Mouse (Mus musculus) MEL (cell line): ENCODE measurements around the gene Actg1. TPM values are rescaled to one million over a fixed set of nuclear protein-coding genes. Genes with fewer than 3 reads are reported as not detected.
"Not testable (repeated sequence)": the region's sequence is repeated elsewhere in the genome, so short reads cannot be mapped to it uniquely, and the experiment has no call there.

Experiments
- DNase-seq: peaks from one replicate; pipeline ENCODE4 v3.0.0; 2011; ENCODE audit warnings: low read depth, low spot score
- H3K27ac ChIP-seq: 2 replicates; pipeline ENCODE4 v1.5.1; 2012; ENCODE audit warnings: low read depth, mild to moderate bottlenecking, control low read depth, low read length, moderate library complexity; ENCODE audit not compliant: control insufficient read depth
- H3K27me3 ChIP-seq, 2 experiments: fragments of 150-350 bp in 1 of 2; sonication (generic) in 1 of 2; 2 replicates each; pipeline ENCODE4 v1.6.1; 2012; ENCODE audit warnings: low read length in 2 of 2, mild to moderate bottlenecking in 2 of 2, improper control_type of control experiment in 1 of 2, moderate library complexity in 1 of 2; ENCODE audit not compliant: insufficient read depth in 2 of 2, control insufficient read depth in 1 of 2
- H3K36me3 ChIP-seq, 2 experiments: 2 replicates each; pipeline ENCODE4 v1.6.1; 2012 to 2014; ENCODE audit warnings: low read length in 2 of 2, improper control_type of control experiment in 1 of 2, inconsistent platforms in 1 of 2, mild to moderate bottlenecking in 1 of 2; ENCODE audit not compliant: insufficient read depth in 2 of 2, control insufficient read depth in 1 of 2
- H3K4me1 ChIP-seq, 2 experiments: fragments of 150-350 bp in 1 of 2; sonication (generic) in 1 of 2; 2 replicates each; pipeline ENCODE4 v1.6.1; 2012; ENCODE audit warnings: low read length in 2 of 2, improper control_type of control experiment in 1 of 2, mild to moderate bottlenecking in 1 of 2; ENCODE audit not compliant: insufficient read depth in 2 of 2, control insufficient read depth in 1 of 2
- H3K4me3 ChIP-seq, 2 experiments: fragments of 150-350 bp in 1 of 2; sonication (generic) in 1 of 2; 2 replicates each; pipeline ENCODE4 v1.5.1; 2012; ENCODE audit warnings: low read depth in 2 of 2, low read length in 2 of 2, mild to moderate bottlenecking in 2 of 2, moderate library complexity in 2 of 2, control low read depth in 1 of 2, improper control_type of control experiment in 1 of 2; ENCODE audit not compliant: control insufficient read depth in 1 of 2, insufficient read depth in 1 of 2
- H3K79me2 ChIP-seq: 2 replicates; pipeline ENCODE4 v1.6.1; 2012; ENCODE audit warnings: mild to moderate bottlenecking, low read length, moderate library complexity; ENCODE audit not compliant: control insufficient read depth, poor library complexity, insufficient read depth
- H3K9ac ChIP-seq: 2 replicates; pipeline ENCODE4 v1.6.1; 2012; ENCODE audit warnings: low read depth, mild to moderate bottlenecking, control low read depth, low read length, moderate library complexity; ENCODE audit not compliant: control insufficient read depth, poor library complexity, severe bottlenecking
- H3K9me3 ChIP-seq: fragments of 150-350 bp; sonication (generic); replicated peaks from 2 replicates; pipeline ENCODE4 v1.6.1; 2012; ENCODE audit warnings: mild to moderate bottlenecking, low read length, improper control_type of control experiment, moderate library complexity; ENCODE audit not compliant: insufficient read depth
- BHLHE40 ChIP-seq: IDR thresholded peaks from 2 replicates; pipeline ENCODE4 v1.6.1; 2012; ENCODE audit warnings: low read depth, mild to moderate bottlenecking, inconsistent platforms, low read length, improper control_type of control experiment, borderline replicate concordance
- EP300 ChIP-seq, 2 experiments: IDR thresholded peaks; 2 replicates each; pipeline ENCODE4 v1.6.1; 2011; ENCODE audit warnings: improper control_type of control experiment in 2 of 2, low read length in 2 of 2, low read depth in 1 of 2, mild to moderate bottlenecking in 1 of 2
- HCFC1 ChIP-seq: IDR thresholded peaks from 2 replicates; pipeline ENCODE4 v1.6.1; 2012; ENCODE audit warnings: low read depth, mild to moderate bottlenecking, inconsistent platforms, low read length, improper control_type of control experiment, moderate library complexity
- KAT2A ChIP-seq: conservative IDR thresholded peaks from 2 replicates; pipeline ENCODE4 v1.6.1; 2012; ENCODE audit warnings: low read depth, low read length, improper control_type of control experiment, inconsistent platforms
- MAFK ChIP-seq: IDR thresholded peaks from 2 replicates; pipeline ENCODE4 v1.6.1; 2011; ENCODE audit warnings: low read depth, mild to moderate bottlenecking, low read length, improper control_type of control experiment, borderline replicate concordance
- MAX ChIP-seq: IDR thresholded peaks from 2 replicates; pipeline ENCODE4 v1.6.1; 2011; ENCODE audit warnings: low read length, improper control_type of control experiment
- MXI1 ChIP-seq: IDR thresholded peaks from 2 replicates; pipeline ENCODE4 v1.6.1; 2011; ENCODE audit warnings: mild to moderate bottlenecking, low read depth, low read length, improper control_type of control experiment
- POLR2A ChIP-seq, 2 experiments: IDR thresholded peaks; 2 replicates each; pipeline ENCODE4 v1.6.1; 2011 to 2012; ENCODE audit warnings: low read length in 2 of 2, mild to moderate bottlenecking in 2 of 2, control low read depth in 1 of 2, improper control_type of control experiment in 1 of 2, low read depth in 1 of 2, moderate library complexity in 1 of 2; ENCODE audit not compliant: control insufficient read depth in 1 of 2, insufficient read depth in 1 of 2, poor library complexity in 1 of 2
- POLR2AphosphoS2 ChIP-seq: IDR thresholded peaks from 2 replicates; pipeline ENCODE4 v1.6.1; 2011; ENCODE audit warnings: low read length, improper control_type of control experiment
- RAD21 ChIP-seq: IDR thresholded peaks from 2 replicates; pipeline ENCODE4 v1.6.1; 2011; ENCODE audit warnings: mild to moderate bottlenecking, low read depth, low read length, improper control_type of control experiment
- SMC3 ChIP-seq: IDR thresholded peaks from 2 replicates; pipeline ENCODE4 v1.6.1; 2011; ENCODE audit warnings: low read depth, low read length, improper control_type of control experiment
- TAL1 ChIP-seq: IDR thresholded peaks from 2 replicates; pipeline ENCODE4 v1.6.1; 2012; ENCODE audit warnings: mild to moderate bottlenecking, inconsistent platforms, low read length, moderate library complexity, mixed read lengths
- UBTF ChIP-seq: IDR thresholded peaks from 2 replicates; pipeline ENCODE4 v1.6.1; 2012; ENCODE audit warnings: low read depth, mild to moderate bottlenecking, inconsistent platforms, low read length, improper control_type of control experiment, moderate library complexity, borderline replicate concordance; ENCODE audit not compliant: insufficient read depth
- USF2 ChIP-seq, 2 experiments: IDR thresholded peaks; 2 replicates each; pipeline ENCODE4 v1.6.1; 2011 to 2012; ENCODE audit warnings: improper control_type of control experiment in 2 of 2, low read length in 2 of 2, borderline replicate concordance in 1 of 2, inconsistent platforms in 1 of 2, low read depth in 1 of 2, mild to moderate bottlenecking in 1 of 2; ENCODE audit not compliant: insufficient read depth in 1 of 2
- ZMIZ1 ChIP-seq: IDR thresholded peaks from 2 replicates; pipeline ENCODE4 v1.6.1; 2012; ENCODE audit warnings: low read depth, mild to moderate bottlenecking, inconsistent platforms, low read length, improper control_type of control experiment, moderate library complexity
- polyA plus RNA-seq, 2 experiments: library from polyadenylated mRNA; stranded (reverse) in 1 of 2; unstranded in 1 of 2; fragments of >175 nt in 1 of 2; fragments of >200 nt in 1 of 2; gene quantifications; 2 replicates each; pipeline versions ENCODE4 v1.2.1 to v1.2.4; 2012; ENCODE audit warnings: low replicate concordance in 2 of 2, low read depth in 1 of 2; ENCODE audit not compliant: insufficient read length in 2 of 2, insufficient read depth in 1 of 2, missing spikeins in 1 of 2
- total RNA-seq: library from RNA; depleted of rRNA; stranded (reverse); fragments of 300-350 nt; gene quantifications from 2 replicates; pipeline ENCODE4 v1.2.3, GENCODE M21; 2012

Actg1 gene
- total and polyA plus RNA-seq, 3 experiments: 899 to 1,784 (median 1,328) TPM

GRCm38 (mm10) chr11:120353500-120354303 is 5.4 kb upstream of the Actg1 start (continued):
- TF ChIP-seq POLR2A (IDR thresholded peaks at IDR 0.05; ENCODE audit: control insufficient read depth in 1 of 2, insufficient read depth in 1 of 2, low read depth in 1 of 2, low read length in 2 of 2, poor library complexity in 1 of 2): peak in 1 of 2 experiments; percentile 45; a peak in 1 of 4 replicates
- no peak for TF ChIP-seq POLR2AphosphoS2
- TF ChIP-seq SMC3: peak; percentile 38; the same call in 1 of the 2 replicates
- TF ChIP-seq UBTF: 0 out of 2 replicates have a peak, but pooled peaks have one; percentile 58
- TF ChIP-seq, all 39 proteins: peak for 16

GRCm38 (mm10) chr11:120352571-120353290 is 4.4 kb upstream of the Actg1 start:
- Histone ChIP-seq H3K4me1 (peaks cover 12 to 50% of the 10 kb centered on the region in 2 experiments), H3K27me3 (no peaks in the 10 kb centered on the region), H3K9ac (peak overlapping the region; percentile 57), H3K27ac (peak overlapping the region; percentile 77), H3K9me3 (no peaks in the 10 kb centered on the region), H3K36me3 (peaks cover 0 to 35% of the 10 kb centered on the region in 2 experiments; a peak in 2 of 4 replicates), H3K4me3 (0 out of 4 replicates have a peak overlapping the region, but pooled peaks of 1 of the 2 experiments have one; percentile 4), H3K79me2 (peaks cover 13% of the 10 kb centered on the region)
- no peak for TF ChIP-seq KAT2A
- no peak for TF ChIP-seq ZMIZ1
- TF ChIP-seq BHLHE40: no peak
- no peak for TF ChIP-seq SMC3
- TF ChIP-seq HCFC1: no peak
- TF ChIP-seq TAL1: no peak
- TF ChIP-seq RAD21: no peak
- no peak for TF ChIP-seq POLR2AphosphoS2
- TF ChIP-seq MAX: no peak
- TF ChIP-seq POLR2A (IDR thresholded peaks at IDR 0.05; ENCODE audit: control insufficient read depth in 1 of 2, insufficient read depth in 1 of 2, low read depth in 1 of 2, low read length in 2 of 2, poor library complexity in 1 of 2): no peak
- TF ChIP-seq EP300 (IDR thresholded peaks at IDR 0.05; ENCODE audit: low read depth in 1 of 2, low read length in 2 of 2): no peak
- TF ChIP-seq MXI1: no peak
- TF ChIP-seq MAFK: no peak
- TF ChIP-seq USF2 (IDR thresholded peaks at IDR 0.05; ENCODE audit: borderline replicate concordance in 1 of 2, insufficient read depth in 1 of 2, low read depth in 1 of 2, low read length in 2 of 2): no peak
- DNase-seq: peak; percentile 81

GRCm38 (mm10) chr11:120352093-120352350 is 3.7 kb upstream of the Actg1 start:
- H3K27ac ChIP-seq, H3K9ac ChIP-seq, H3K4me3 ChIP-seq, H3K9me3 ChIP-seq, H3K27me3 ChIP-seq, DNase-seq: not testable (repeated sequence)
- Histone ChIP-seq H3K4me1 (peaks cover 9 to 45% of the 10 kb centered on the region in 2 experiments), H3K79me2 (peaks cover 18% of the 10 kb centered on the region), H3K36me3 (peaks cover 0 to 31% of the 10 kb centered on the region in 2 experiments; a peak in 2 of 4 replicates)
